In genomic region chr3:8736239-8736953, GRCm38 (mm10) we compare ENCODE assay signal across 10 mouse cellular contexts.
DNase-seq lines count a peak whose midpoint lies in the region; ATAC-seq lines count a peak whose summit lies in the region.
"Had no signal": no experiment of that assay in that cellular context is flagged by ENCODE, and none has a peak within 500 bp of the region (broad histone marks: within the 10 kb centered on the region; RNA-seq: fewer than 3 reads in every experiment).

No protein-coding gene starts in this region.

- H3K4me1 ChIP-seq in liver, embryonic 11.5 days (replicated peaks; ENCODE audit: control insufficient read depth, insufficient read depth, low read length), result 0 out of 2 replicates have a peak, but pooled peaks cover 3% of the 10 kb centered on the region
- peaks cover 44% of the 10 kb centered on the region for H3K4me1 ChIP-seq in heart, embryonic 13.5 days

- no peak overlapping the region for H3K4me3 ChIP-seq in liver, embryonic 11.5 days (ENCODE audit: low read depth, low read length)
- H3K4me3 ChIP-seq in heart, embryonic 13.5 days, result no peak overlapping the region

- H3K27me3 ChIP-seq in liver, embryonic 11.5 days (replicated peaks; ENCODE audit: control insufficient read depth, insufficient read depth, low read length), result no peaks in the 10 kb centered on the region
- no peaks in the 10 kb centered on the region for H3K27me3 ChIP-seq in heart, embryonic 13.5 days (replicated peaks)

- H3K9me3 ChIP-seq in liver, embryonic 11.5 days (ENCODE audit: control insufficient read depth, low read length), result no peaks in the 10 kb centered on the region
- H3K9me3 ChIP-seq in heart, embryonic 13.5 days, result no peaks in the 10 kb centered on the region
- H3K9me3 ChIP-seq: G1E had no signal

- no peak for DNase-seq in liver, embryonic 11.5 days (ENCODE audit: low spot score)
- DNase-seq in liver, result no peak
- peak; percentile 68 for DNase-seq in lung, postnatal 10 days
- DNase-seq in skeletal muscle tissue, adult 2 months (ENCODE audit: low read depth, low spot score), result peak; percentile 5
- DNase-seq in ovary, postnatal 14 days (ENCODE audit: low spot score), result no peak
- no peak for DNase-seq in thymus, adult 18-20 months
- DNase-seq: layer of hippocampus, postnatal 36 days had no signal

- WGBS in liver, embryonic 11.5 days, result 51% methylated on average over 10 of the region's 10 CpGs
- whole genome bisulfite sequencing in heart, embryonic 13.5 days, result 13% methylated on average over 10 of the region's 10 CpGs

- H3K4me2 ChIP-seq in liver, embryonic 11.5 days, result no peak overlapping the region
- H3K4me2 ChIP-seq in heart, embryonic 13.5 days, result peak overlapping the region; percentile 44

- no peaks in the 10 kb centered on the region for H3K36me3 ChIP-seq in liver, embryonic 11.5 days (ENCODE audit: control insufficient read depth, insufficient read depth, low read length)
- no peaks in the 10 kb centered on the region for H3K36me3 ChIP-seq in heart, embryonic 13.5 days
- H3K36me3 ChIP-seq: G1E had no signal

- no peak overlapping the region for H3K9ac ChIP-seq in liver, embryonic 11.5 days (ENCODE audit: low read depth, low read length)
- no peak overlapping the region for H3K9ac ChIP-seq in heart, embryonic 13.5 days

- no peak for ATAC-seq in liver, embryonic 11.5 days (replicated peaks; ENCODE audit: low FRiP score)
- ATAC-seq in heart, embryonic 13.5 days (ENCODE audit: extremely low read depth, insufficient number of reproducible peaks, low FRiP score, low TSS enrichment), result peak; percentile 60; the same call in 1 of the 2 replicates
- no peak for ATAC-seq in granulocyte monocyte progenitor cell, adult 5-6 weeks (replicated peaks; ENCODE audit: poor library complexity, severe bottlenecking)

- H3K27ac ChIP-seq in liver, embryonic 11.5 days (ENCODE audit: low read depth, low read length), result 0 out of 2 replicates have a peak overlapping the region, but pooled peaks have one; percentile 10
- peak overlapping the region; percentile 68 for H3K27ac ChIP-seq in heart, embryonic 13.5 days (replicated peaks)

Comparison
In these comparisons a context has a peak if more than half of its experiments do, and no peak if none do; other contexts are left out.
1. DNase-seq: peak in lung, postnatal 10 days (single experiment) and skeletal muscle tissue, adult 2 months (single experiment); none in liver, embryonic 11.5 days (single experiment), liver (single experiment), ovary, postnatal 14 days (single experiment) and thymus, adult 18-20 months (0 of 2).